Mouse (Mus musculus): ENCODE measurements around the gene Nudt7. TPM values are rescaled to one million over a fixed set of nuclear protein-coding genes. Genes with fewer than 3 reads are reported as not detected.

Gene Nudt7
- polyA plus RNA-seq, 1 experiment from 2014 or later, result 5.3 TPM

GRCm38 (mm10) chr8:114165741-114166140, 32.4 kb downstream of the Nudt7 start:
- H3K27me3 ChIP-seq (ENCODE audit: control insufficient read depth, insufficient read depth, low read length), result no peaks in the 10 kb centered on the region
- H3K36me3 ChIP-seq (replicated peaks; ENCODE audit: control insufficient read depth, insufficient read depth), result no peaks in the 10 kb centered on the region
- no peak for DNase-seq (ENCODE audit: low spot score)
- H3K9me3 ChIP-seq (ENCODE audit: control insufficient read depth, low read length), result no peaks in the 10 kb centered on the region
- H3K4me3 ChIP-seq (replicated peaks; ENCODE audit: low read length), result no peak overlapping the region
- no peak overlapping the region for H3K4me2 ChIP-seq (replicated peaks)
- ATAC-seq (ENCODE audit: low FRiP score), result no peak
- WGBS, result 47% methylated on average over 2 of the region's 2 CpGs
- no peak overlapping the region for H3K27ac ChIP-seq
- no peaks in the 10 kb centered on the region for H3K4me1 ChIP-seq (replicated peaks; ENCODE audit: control insufficient read depth, insufficient read depth, low read length)
- no peak overlapping the region for H3K9ac ChIP-seq

GRCm38 (mm10) chr8:114176721-114177120, 43.4 kb downstream of the Nudt7 start:
- WGBS, result 75% methylated on average over 3 of the region's 3 CpGs
- no peak overlapping the region for H3K27ac ChIP-seq
- DNase-seq (ENCODE audit: low spot score) (no peak), ATAC-seq (ENCODE audit: low FRiP score) (no peak)
- no peaks in the 10 kb centered on the region for H3K27me3 ChIP-seq (ENCODE audit: control insufficient read depth, insufficient read depth, low read length)
- no peaks in the 10 kb centered on the region for H3K36me3 ChIP-seq (replicated peaks; ENCODE audit: control insufficient read depth, insufficient read depth)
- no peak overlapping the region for H3K4me3 ChIP-seq (replicated peaks; ENCODE audit: low read length)
- no peak overlapping the region for H3K9ac ChIP-seq
- H3K4me1 ChIP-seq (replicated peaks; ENCODE audit: control insufficient read depth, insufficient read depth, low read length), result no peaks in the 10 kb centered on the region
- no peaks in the 10 kb centered on the region for H3K9me3 ChIP-seq (ENCODE audit: control insufficient read depth, low read length)
- no peak overlapping the region for H3K4me2 ChIP-seq (replicated peaks)

GRCm38 (mm10) chr8:114193334-114193733, 60.0 kb downstream of the Nudt7 start:
- Histone ChIP-seq H3K27me3 (ENCODE audit: control insufficient read depth, insufficient read depth, low read length) (no peaks in the 10 kb centered on the region), H3K36me3 (replicated peaks; ENCODE audit: control insufficient read depth, insufficient read depth) (no peaks in the 10 kb centered on the region), H3K4me3 (replicated peaks; ENCODE audit: low read length) (no peak overlapping the region), H3K4me2 (replicated peaks) (no peak overlapping the region), H3K9me3 (ENCODE audit: control insufficient read depth, low read length) (no peaks in the 10 kb centered on the region), H3K27ac (no peak overlapping the region), H3K4me1 (replicated peaks; ENCODE audit: control insufficient read depth, insufficient read depth, low read length) (0 out of 2 replicates have a peak, but pooled peaks cover 3% of the 10 kb centered on the region), H3K9ac (no peak overlapping the region)
- 94% methylated on average over 5 of the region's 5 CpGs for WGBS
- DNase-seq (ENCODE audit: low spot score) (no peak), ATAC-seq (ENCODE audit: low FRiP score) (no peak)

- Histone ChIP-seq H3K4me2 (replicated peaks) (no peak overlapping the region), H3K9ac (no peak overlapping the region), H3K27me3 (ENCODE audit: control insufficient read depth, insufficient read depth, low read length) (no peaks in the 10 kb centered on the region), H3K36me3 (replicated peaks; ENCODE audit: control insufficient read depth, insufficient read depth) (no peaks in the 10 kb centered on the region), H3K9me3 (ENCODE audit: control insufficient read depth, low read length) (no peaks in the 10 kb centered on the region), H3K27ac (peak overlapping the region; percentile 14; the same call in 1 of the 2 replicates), H3K4me1 (replicated peaks; ENCODE audit: control insufficient read depth, insufficient read depth, low read length) (no peaks in the 10 kb centered on the region), H3K4me3 (replicated peaks; ENCODE audit: low read length) (no peak overlapping the region)
- DNase-seq (ENCODE audit: low spot score), result no peak
- no peak for ATAC-seq (ENCODE audit: low FRiP score)
- 50% methylated on average over 2 of the region's 2 CpGs for WGBS
These were observed 65.6 kb downstream of the Nudt7 start for GRCm38 (mm10) chr8:114198990-114199389.

Other genes starting within 250 kb of the Nudt7 start
- 60.1 and 67.4 TPM in 2 replicates for gene Vat1l, start 72.1 kb downstream of the Nudt7 start, polyA plus RNA-seq (2014; fragmentation: Nextera tagmentation; extraction: Ambion mirVana)

Data from hindbrain, embryonic 14.5 days (tissue).